Mouse (Mus musculus) cerebellum, adult 8-10 months (tissue): ENCODE measurements around the gene Thrb.
"Not testable (repeated sequence)": the region's sequence is repeated elsewhere in the genome, so short reads cannot be mapped to it uniquely, and the experiment has no call there.

Experiments
- DNase-seq: peaks from one replicate; pipeline ENCODE4 v3.0.0; 2022

The Thrb gene

GRCm38 (mm10) chr14:17894791-17895190, 234.7 kb downstream of the Thrb start:
- no peak for DNase-seq

- DNase-seq, result no peak
Observed at GRCm38 (mm10) chr14:17899733-17900413, 239.8 kb downstream of the Thrb start.

- peak; percentile 6 for DNase-seq
Observed at GRCm38 (mm10) chr14:17900414-17900795, 240.3 kb downstream of the Thrb start.

- DNase-seq, result no peak
Observed at GRCm38 (mm10) chr14:17902426-17902825, 242.4 kb downstream of the Thrb start.

- DNase-seq, result no peak
Observed at GRCm38 (mm10) chr14:17903121-17903520, 243.1 kb downstream of the Thrb start.

- DNase-seq, result no peak
Observed at GRCm38 (mm10) chr14:17904554-17904953, 244.5 kb downstream of the Thrb start.

- DNase-seq, result no peak
Observed at GRCm38 (mm10) chr14:17905627-17906026, 245.6 kb downstream of the Thrb start.

- DNase-seq, result no peak
Observed at GRCm38 (mm10) chr14:17906931-17907330, 246.9 kb downstream of the Thrb start.

GRCm38 (mm10) chr14:17911157-17911556, 251.1 kb downstream of the Thrb start:
- no peak for DNase-seq

GRCm38 (mm10) chr14:17912573-17913207, 252.6 kb downstream of the Thrb start:
- no peak for DNase-seq

- DNase-seq, result no peak
Observed at GRCm38 (mm10) chr14:17915556-17915955, 255.5 kb downstream of the Thrb start.

GRCm38 (mm10) chr14:17916651-17917050, 256.6 kb downstream of the Thrb start:
- no peak for DNase-seq

- no peak for DNase-seq
Observed at GRCm38 (mm10) chr14:17917124-17917763, 257.2 kb downstream of the Thrb start.

GRCm38 (mm10) chr14:17917899-17918298, 257.8 kb downstream of the Thrb start:
- no peak for DNase-seq

- no peak for DNase-seq
Observed at GRCm38 (mm10) chr14:17922807-17923704, 263.0 kb downstream of the Thrb start.

- DNase-seq, result peak; percentile 23
Observed at GRCm38 (mm10) chr14:17927469-17927868, 267.4 kb downstream of the Thrb start.

- no peak for DNase-seq
Observed at GRCm38 (mm10) chr14:17929585-17929984, 269.5 kb downstream of the Thrb start.

- no peak for DNase-seq
Observed at GRCm38 (mm10) chr14:17933475-17933874, 273.4 kb downstream of the Thrb start.

- not testable (repeated sequence) for DNase-seq
Observed at GRCm38 (mm10) chr14:17934779-17935178, 274.7 kb downstream of the Thrb start.

- DNase-seq, result no peak
Observed at GRCm38 (mm10) chr14:17954038-17954437, 294.0 kb downstream of the Thrb start.

GRCm38 (mm10) chr14:17959901-17960300, 299.8 kb downstream of the Thrb start:
- DNase-seq, result no peak

GRCm38 (mm10) chr14:17967117-17967726, 307.2 kb downstream of the Thrb start:
- peak; percentile 37 for DNase-seq

GRCm38 (mm10) chr14:17972132-17972531, 312.1 kb downstream of the Thrb start:
- DNase-seq, result no peak
